Mouse (Mus musculus) cerebellum, adult 11-12 months (tissue): ENCODE results near the gene Serpinb6a.
A peak's percentile ranks its signal among the peaks of the same experiment; 100 is the strongest.

Experiments used
- DNase-seq: peaks from one replicate; pipeline ENCODE4 v3.0.0; 2022

Gene Serpinb6a

DNA sequence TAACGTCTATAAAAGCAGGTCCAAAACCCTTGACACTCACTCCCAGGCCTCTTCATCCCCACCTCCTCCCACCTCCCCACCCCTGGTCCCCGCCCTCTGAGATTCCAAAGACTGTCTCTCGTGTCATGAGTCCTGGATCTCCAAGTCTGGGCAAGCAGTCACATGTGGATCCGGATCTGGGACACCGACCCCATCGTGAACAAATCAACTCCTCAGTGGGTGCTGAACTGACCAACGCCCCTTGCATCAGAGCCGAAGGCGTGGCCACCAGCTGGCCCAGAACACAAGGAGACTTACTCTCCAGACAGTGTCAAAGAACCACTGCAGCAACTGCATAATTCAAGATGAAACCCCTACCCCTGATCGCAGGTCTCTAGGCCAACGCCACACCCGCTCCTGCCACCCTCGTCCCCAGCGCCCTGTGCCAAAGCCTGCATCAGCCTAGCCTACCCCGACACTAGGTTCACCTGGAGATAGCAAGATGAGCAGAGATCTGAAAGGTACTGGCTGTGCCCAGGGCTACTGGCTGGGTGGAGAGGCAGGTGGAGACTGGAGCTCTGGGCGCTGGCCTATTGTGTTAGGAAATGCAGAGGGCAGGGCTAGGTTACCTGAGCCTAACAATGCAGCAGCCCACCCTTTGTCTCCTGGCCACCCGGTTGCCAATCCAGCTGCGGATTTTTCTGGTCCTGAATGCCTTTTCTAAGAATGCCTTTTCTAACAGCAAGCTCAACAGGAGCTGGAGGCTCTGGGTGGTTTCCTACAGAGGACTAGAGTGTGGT, 97.2 kb downstream of the Serpinb6a start, which contains the start of gene Serpinb6c:
TSS of gene Serpinb6c (minus strand) at position 533 of the 779 bp plus-strand sequence.
- DNase-seq = no peak

DNA sequence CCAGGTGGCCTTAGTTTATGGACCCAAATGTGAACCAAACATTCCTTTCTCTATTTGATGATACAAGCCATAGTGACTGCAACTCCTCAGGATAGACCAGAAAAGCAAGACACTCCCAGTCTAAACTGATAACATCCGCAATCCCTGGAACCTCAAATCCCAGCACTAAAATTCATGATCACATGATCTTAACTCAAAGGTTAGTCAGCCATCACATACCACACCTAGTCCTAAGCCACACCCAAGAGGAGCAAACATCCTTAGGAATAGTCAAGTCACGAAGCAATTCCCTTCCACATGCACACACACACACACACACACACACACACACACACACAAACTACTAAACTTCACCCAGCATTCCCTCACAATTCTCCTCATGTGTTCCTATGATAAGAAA, 99.3 kb downstream of the Serpinb6a start:
- DNase-seq = no peak

DNA sequence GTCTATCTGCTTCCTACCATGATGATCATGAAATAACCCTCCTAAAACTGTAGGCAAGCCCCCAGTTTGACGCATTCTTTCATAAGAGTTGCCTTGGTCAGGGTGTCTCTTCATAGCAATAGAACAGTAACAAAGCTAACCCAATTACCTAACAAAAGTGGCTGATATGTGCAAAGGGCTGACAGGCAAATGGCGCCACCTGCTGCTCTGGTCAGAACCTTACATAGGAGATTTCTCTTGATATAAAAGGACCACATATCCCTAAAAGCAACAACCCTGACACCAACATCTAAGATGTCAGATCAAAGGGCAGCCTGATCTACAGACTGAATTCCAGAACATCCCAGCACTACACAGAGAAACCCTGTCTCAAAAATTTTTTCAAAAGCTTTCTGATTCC, 108.4 kb downstream of the Serpinb6a start:
- DNase-seq = peak; percentile 7
